Mouse (Mus musculus): Measurements from ENCODE around the gene Ngef.

GRCm38 (mm10) chr1:87436583-87436982, 137.1 kb downstream of the Ngef start:
- TF ChIP-seq CTCF (IDR thresholded peaks at IDR 0.05; ENCODE audit: insufficient read depth, low read depth, low read length) (no peak), POLR2A (IDR thresholded peaks at IDR 0.05; ENCODE audit: insufficient read depth, low read depth, low read length) (no peak)
